Mouse (Mus musculus): ENCODE results near the gene Ramp1. TPM values are rescaled to one million over a fixed set of nuclear protein-coding genes. Genes with fewer than 3 reads are reported as not detected.

Ramp1 gene
- polyA plus RNA-seq, 1 experiment from 2014 or later: 1.1 TPM

GRCm38 (mm10) chr1:91201122-91201521 lies 21.5 kb downstream of the Ramp1 start:
- no peaks in the 10 kb centered on the region for H3K27me3 ChIP-seq
- peaks cover 10% of the 10 kb centered on the region for H3K4me1 ChIP-seq (replicated peaks)
- no peak overlapping the region for H3K4me2 ChIP-seq
- no peak overlapping the region for H3K27ac ChIP-seq
- ATAC-seq (ENCODE audit: insufficient number of reproducible peaks, insufficient read depth, low FRiP score, low TSS enrichment, low read depth): no peak
- WGBS: 32% methylated on average over 3 of the region's 3 CpGs
- H3K4me3 ChIP-seq (replicated peaks): no peak overlapping the region
- no peaks in the 10 kb centered on the region for H3K36me3 ChIP-seq
- H3K9ac ChIP-seq (replicated peaks): no peak overlapping the region
- no peaks in the 10 kb centered on the region for H3K9me3 ChIP-seq

DNA sequence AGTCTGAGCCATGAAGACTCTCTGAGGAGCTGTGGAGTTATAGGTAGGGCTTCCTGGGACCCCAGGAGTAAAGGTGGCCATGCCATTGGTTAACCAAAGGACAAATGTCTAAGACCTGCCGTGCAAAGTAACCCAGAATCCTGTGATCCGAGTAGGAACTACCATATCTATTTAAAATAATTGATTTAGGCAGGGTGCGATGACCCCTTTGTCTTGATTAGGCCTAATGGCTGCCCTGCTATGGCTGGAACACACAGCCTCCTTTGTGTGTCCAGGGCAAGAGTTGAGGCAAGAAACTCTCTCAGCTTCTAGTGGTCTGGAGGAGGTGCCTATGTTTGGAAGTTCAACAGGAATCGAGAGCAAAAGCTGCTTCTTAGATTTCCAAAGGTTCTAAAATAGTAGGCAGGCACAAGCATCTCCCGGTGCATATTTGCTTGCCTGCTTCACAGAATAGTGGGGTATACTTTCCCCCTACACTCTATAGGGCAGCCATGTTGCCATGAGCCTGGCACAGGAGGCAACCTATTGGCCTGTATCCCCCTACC lies 24.7 kb downstream of the Ramp1 start:
- ATAC-seq (ENCODE audit: insufficient number of reproducible peaks, insufficient read depth, low FRiP score, low TSS enrichment, low read depth): no peak
- 88% methylated on average over 5 of the region's 5 CpGs for WGBS
- no peaks in the 10 kb centered on the region for H3K27me3 ChIP-seq

DNA sequence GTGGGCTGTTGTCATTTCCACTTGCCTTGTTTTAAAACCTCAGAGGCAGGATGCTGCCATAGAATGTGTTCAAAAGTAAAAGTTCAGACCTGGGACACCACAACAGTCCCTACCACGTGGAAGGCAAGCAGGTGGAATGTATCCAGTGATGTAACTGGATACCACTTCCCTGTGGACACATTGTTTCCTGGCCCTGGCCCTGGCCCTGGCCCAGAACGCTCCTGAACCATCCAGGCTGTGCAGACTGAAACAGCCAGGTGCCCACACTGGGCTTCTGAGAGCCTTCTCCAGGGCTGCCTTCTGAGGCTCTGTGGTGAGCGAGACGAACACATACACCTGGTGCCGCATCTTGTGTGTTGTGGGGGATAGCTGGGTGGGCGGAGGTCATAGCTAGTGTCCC lies 26.0 kb downstream of the Ramp1 start:
- peaks cover 5% of the 10 kb centered on the region for H3K4me1 ChIP-seq (replicated peaks)
- WGBS: 76% methylated on average over 6 of the region's 6 CpGs
- peaks cover 3% of the 10 kb centered on the region; the same call in 1 of the 2 replicates for H3K27me3 ChIP-seq
- no peak overlapping the region for H3K27ac ChIP-seq
- H3K4me2 ChIP-seq: no peak overlapping the region
- ATAC-seq (ENCODE audit: insufficient number of reproducible peaks, insufficient read depth, low FRiP score, low TSS enrichment, low read depth): no peak
- no peaks in the 10 kb centered on the region for H3K36me3 ChIP-seq
- no peak overlapping the region for H3K4me3 ChIP-seq (replicated peaks)
- H3K9me3 ChIP-seq: no peaks in the 10 kb centered on the region
- no peak overlapping the region for H3K9ac ChIP-seq (replicated peaks)

More for the DNA sequence above, 24.7 kb downstream of the Ramp1 start:
- no peak overlapping the region for H3K4me3 ChIP-seq (replicated peaks)
- H3K36me3 ChIP-seq: no peaks in the 10 kb centered on the region
- no peak overlapping the region for H3K4me2 ChIP-seq
- no peak overlapping the region for H3K9ac ChIP-seq (replicated peaks)
- peaks cover 10% of the 10 kb centered on the region for H3K4me1 ChIP-seq (replicated peaks)
- no peak overlapping the region for H3K27ac ChIP-seq
- no peaks in the 10 kb centered on the region for H3K9me3 ChIP-seq

GRCm38 (mm10) chr1:91206336-91206735 lies 26.7 kb downstream of the Ramp1 start:
- Histone ChIP-seq H3K9ac (replicated peaks) (no peak overlapping the region), H3K9me3 (no peaks in the 10 kb centered on the region), H3K36me3 (no peaks in the 10 kb centered on the region), H3K4me2 (no peak overlapping the region), H3K27me3 (peaks cover 3% of the 10 kb centered on the region; the same call in 1 of the 2 replicates), H3K27ac (no peak overlapping the region), H3K4me1 (replicated peaks) (peaks cover 5% of the 10 kb centered on the region), H3K4me3 (replicated peaks) (no peak overlapping the region)
- WGBS: 79% methylated on average over 8 of the region's 8 CpGs
- ATAC-seq (ENCODE audit: insufficient number of reproducible peaks, insufficient read depth, low FRiP score, low TSS enrichment, low read depth): no peak

- peaks cover 3% of the 10 kb centered on the region; the same call in 1 of the 2 replicates for H3K27me3 ChIP-seq
- 73% methylated on average over 5 of the region's 5 CpGs for WGBS
These were observed 27.3 kb downstream of the Ramp1 start for GRCm38 (mm10) chr1:91206873-91207272.

GRCm38 (mm10) chr1:91207334-91208074 lies 27.9 kb downstream of the Ramp1 start:
- Histone ChIP-seq H3K9me3 (no peaks in the 10 kb centered on the region), H3K4me2 (no peak overlapping the region), H3K27ac (no peak overlapping the region), H3K9ac (replicated peaks) (no peak overlapping the region), H3K4me3 (replicated peaks) (no peak overlapping the region), H3K27me3 (peaks cover 3% of the 10 kb centered on the region; the same call in 1 of the 2 replicates), H3K4me1 (replicated peaks) (peaks cover 5% of the 10 kb centered on the region), H3K36me3 (no peaks in the 10 kb centered on the region)
- ATAC-seq (ENCODE audit: insufficient number of reproducible peaks, insufficient read depth, low FRiP score, low TSS enrichment, low read depth): no peak
- WGBS: 66% methylated on average over 3 of the region's 3 CpGs

More at GRCm38 (mm10) chr1:91206873-91207272, 27.3 kb downstream of the Ramp1 start:
- no peak overlapping the region for H3K9ac ChIP-seq (replicated peaks)
- no peak for ATAC-seq (ENCODE audit: insufficient number of reproducible peaks, insufficient read depth, low FRiP score, low TSS enrichment, low read depth)
- H3K36me3 ChIP-seq: no peaks in the 10 kb centered on the region
- no peaks in the 10 kb centered on the region for H3K9me3 ChIP-seq
- H3K4me3 ChIP-seq (replicated peaks): no peak overlapping the region
- no peak overlapping the region for H3K4me2 ChIP-seq
- H3K4me1 ChIP-seq (replicated peaks): peaks cover 5% of the 10 kb centered on the region
- no peak overlapping the region for H3K27ac ChIP-seq

DNA sequence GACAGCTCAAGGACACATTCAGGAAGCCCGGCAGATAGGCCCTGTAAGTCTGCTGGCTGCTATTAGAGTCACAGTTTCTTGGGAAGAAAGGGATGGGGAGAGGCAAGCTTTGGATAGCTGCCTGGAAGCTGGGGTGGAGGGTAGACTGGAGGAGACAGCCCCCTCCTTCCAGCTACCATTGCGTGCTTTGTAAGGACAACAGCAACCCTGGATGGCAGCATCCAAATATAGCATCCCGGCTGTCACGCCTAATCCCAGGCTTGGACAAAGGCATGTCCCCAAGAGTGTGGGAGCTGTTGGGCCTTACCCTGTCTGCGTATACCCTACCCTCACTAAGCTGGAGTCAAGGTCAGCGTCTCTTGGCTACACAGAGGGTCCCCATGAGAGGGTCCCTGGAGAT lies 29.7 kb downstream of the Ramp1 start:
- no peaks in the 10 kb centered on the region for H3K9me3 ChIP-seq
- no peaks in the 10 kb centered on the region for H3K36me3 ChIP-seq
- H3K27me3 ChIP-seq: peaks cover 3% of the 10 kb centered on the region; the same call in 1 of the 2 replicates
- 89% methylated on average over 6 of the region's 6 CpGs for WGBS
- H3K4me1 ChIP-seq (replicated peaks): peaks cover 13% of the 10 kb centered on the region
- no peak for ATAC-seq (ENCODE audit: insufficient number of reproducible peaks, insufficient read depth, low FRiP score, low TSS enrichment, low read depth)
- H3K27ac ChIP-seq: no peak overlapping the region
- no peak overlapping the region for H3K4me2 ChIP-seq
- no peak overlapping the region for H3K9ac ChIP-seq (replicated peaks)
- no peak overlapping the region for H3K4me3 ChIP-seq (replicated peaks)

GRCm38 (mm10) chr1:91209785-91210184 lies 30.2 kb downstream of the Ramp1 start:
- Histone ChIP-seq H3K27me3 (peaks cover 3% of the 10 kb centered on the region; the same call in 1 of the 2 replicates), H3K36me3 (no peaks in the 10 kb centered on the region), H3K27ac (no peak overlapping the region), H3K4me2 (no peak overlapping the region), H3K9ac (replicated peaks) (no peak overlapping the region), H3K9me3 (no peaks in the 10 kb centered on the region), H3K4me1 (replicated peaks) (peaks cover 13% of the 10 kb centered on the region), H3K4me3 (replicated peaks) (no peak overlapping the region)
- ATAC-seq (ENCODE audit: insufficient number of reproducible peaks, insufficient read depth, low FRiP score, low TSS enrichment, low read depth): no peak
- WGBS: 81% methylated on average over 6 of the region's 6 CpGs

GRCm38 (mm10) chr1:91211099-91211498 lies 31.5 kb downstream of the Ramp1 start:
- 69% methylated on average over 1 of the region's 1 CpGs for WGBS
- no peak overlapping the region for H3K4me3 ChIP-seq (replicated peaks)
- peaks cover 8% of the 10 kb centered on the region; the same call in 1 of the 2 replicates for H3K4me1 ChIP-seq (replicated peaks)
- ATAC-seq (ENCODE audit: insufficient number of reproducible peaks, insufficient read depth, low FRiP score, low TSS enrichment, low read depth): no peak
- H3K27ac ChIP-seq: no peak overlapping the region
- no peak overlapping the region for H3K9ac ChIP-seq (replicated peaks)
- no peaks in the 10 kb centered on the region for H3K36me3 ChIP-seq
- no peak overlapping the region for H3K4me2 ChIP-seq
- H3K9me3 ChIP-seq: no peaks in the 10 kb centered on the region
- H3K27me3 ChIP-seq: peaks cover 3% of the 10 kb centered on the region; the same call in 1 of the 2 replicates

- no peaks in the 10 kb centered on the region for H3K9me3 ChIP-seq
- WGBS: 80% methylated on average over 7 of the region's 7 CpGs
- H3K4me1 ChIP-seq (replicated peaks): peaks cover 8% of the 10 kb centered on the region; the same call in 1 of the 2 replicates
- ATAC-seq (ENCODE audit: insufficient number of reproducible peaks, insufficient read depth, low FRiP score, low TSS enrichment, low read depth): no peak
- H3K27me3 ChIP-seq: peaks cover 3% of the 10 kb centered on the region; the same call in 1 of the 2 replicates
- H3K4me3 ChIP-seq (replicated peaks): no peak overlapping the region
- no peak overlapping the region for H3K27ac ChIP-seq
- no peak overlapping the region for H3K4me2 ChIP-seq
- H3K36me3 ChIP-seq: no peaks in the 10 kb centered on the region
- no peak overlapping the region for H3K9ac ChIP-seq (replicated peaks)
These were observed 32.0 kb downstream of the Ramp1 start for GRCm38 (mm10) chr1:91211591-91212008.

DNA sequence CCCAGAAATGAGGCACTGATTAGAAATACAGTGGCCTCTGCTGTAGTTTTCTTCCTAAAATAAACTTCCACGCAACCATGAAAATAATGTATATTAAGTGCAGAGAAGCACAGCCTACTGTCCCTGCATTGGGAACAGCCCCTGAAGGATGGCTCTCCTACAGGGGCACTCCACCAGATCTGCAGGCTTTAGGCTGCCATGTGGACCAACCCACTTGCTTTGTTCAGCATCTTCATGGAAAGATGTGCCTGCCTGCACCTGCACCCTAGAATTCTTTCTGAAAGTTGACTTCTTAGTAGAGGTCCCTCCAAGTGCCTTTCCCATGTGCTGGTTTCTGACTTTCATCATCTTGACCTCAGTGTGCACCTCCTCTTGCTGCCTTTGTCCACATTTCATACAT lies 35.6 kb downstream of the Ramp1 start:
- no peak for ATAC-seq (ENCODE audit: insufficient number of reproducible peaks, insufficient read depth, low FRiP score, low TSS enrichment, low read depth)
- no peaks in the 10 kb centered on the region for H3K9me3 ChIP-seq
- H3K9ac ChIP-seq (replicated peaks): no peak overlapping the region
- WGBS: 91% methylated on average over 1 of the region's 1 CpGs
- no peak overlapping the region for H3K4me2 ChIP-seq
- peaks cover 8% of the 10 kb centered on the region; the same call in 1 of the 2 replicates for H3K4me1 ChIP-seq (replicated peaks)
- no peak overlapping the region for H3K27ac ChIP-seq
- H3K36me3 ChIP-seq: no peaks in the 10 kb centered on the region
- no peak overlapping the region for H3K4me3 ChIP-seq (replicated peaks)
- no peaks in the 10 kb centered on the region for H3K27me3 ChIP-seq

Data from limb, embryonic 12.5 days (tissue).